Mouse (Mus musculus): ENCODE measurements around the gene H2-M3. TPM values are rescaled to one million over a fixed set of nuclear protein-coding genes. Genes with fewer than 3 reads are reported as not detected.

The H2-M3 gene
- polyA plus RNA-seq (2014; fragmentation: Illumina TruSeq; extraction: RNeasy Lipid Tissue Mini Kit (QIAGEN cat#74804); ENCODE audit: low read depth, low replicate concordance), result 1.0 TPM

DNA sequence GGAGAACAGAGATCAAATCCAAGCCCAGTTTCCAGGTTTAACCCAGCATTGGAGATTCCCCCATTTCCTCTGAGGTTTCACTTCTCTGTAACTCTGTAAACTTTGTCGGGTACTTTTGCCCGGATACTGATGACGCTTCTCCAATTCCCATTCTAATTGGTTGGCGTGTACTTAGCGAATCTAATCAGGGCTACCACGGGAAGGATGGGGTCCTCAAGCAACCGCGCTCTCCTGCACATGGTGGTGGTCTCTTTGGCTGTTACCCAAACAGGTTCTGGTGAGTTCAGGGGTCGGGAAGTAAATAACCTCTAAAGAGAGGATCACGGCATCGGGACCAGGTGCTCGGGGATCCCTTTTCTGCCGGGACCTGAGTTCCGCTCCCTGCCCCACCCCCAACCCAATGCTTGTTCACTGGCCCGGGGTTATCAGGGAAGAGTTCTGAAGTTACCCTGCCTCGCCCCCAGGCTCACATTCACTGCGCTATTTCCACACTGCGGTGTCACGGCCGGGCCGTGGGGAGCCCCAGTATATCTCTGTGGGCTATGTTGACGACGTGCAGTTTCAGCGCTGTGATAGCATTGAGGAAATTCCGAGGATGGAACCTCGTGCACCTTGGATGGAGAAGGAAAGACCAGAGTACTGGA is at the start of gene H2-M3:
Gene H2-M3, plus strand, starts transcription at position 163 of the 644 bp plus-strand sequence.

GRCm38 (mm10) chr17:37237230-37237629 is 32.8 kb upstream of the H2-M3 start, which contains the start of gene Olfr97:
Gene Olfr97, minus strand, starts transcription at chr17:37237330.

GRCm38 (mm10) chr17:37263626-37264025 is 6.4 kb upstream of the H2-M3 start, which contains the start of gene Olfr98:
Gene Olfr98, minus strand, starts transcription at chr17:37263749.

DNA sequence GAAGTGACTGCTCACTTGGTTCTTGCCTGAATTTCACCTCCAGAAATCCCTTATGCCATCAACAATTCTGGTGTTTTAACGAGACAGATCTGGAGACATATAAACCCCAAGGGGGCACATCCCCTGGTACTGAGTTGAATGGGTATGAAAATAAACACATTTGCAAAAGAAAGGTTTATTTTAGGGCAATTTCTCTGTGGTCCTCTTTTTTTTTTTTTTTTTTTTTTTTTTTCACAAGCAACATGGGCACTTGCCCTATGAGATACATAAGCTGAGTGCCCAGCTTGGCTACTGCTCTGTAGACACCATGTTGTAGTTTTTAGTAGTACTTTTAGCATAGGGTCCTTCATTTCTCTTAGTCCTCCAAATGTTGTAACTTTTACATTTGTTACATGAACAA is 13.3 kb downstream of the H2-M3 start, which contains the start of gene Olfr99:
Gene Olfr99, minus strand, starts transcription at position 101 of the 400 bp plus-strand sequence.

GRCm38 (mm10) chr17:37304213-37304612 is 34.2 kb downstream of the H2-M3 start, which contains the start of gene Olfr101:
Gene Olfr101, minus strand, starts transcription at chr17:37304313.

DNA sequence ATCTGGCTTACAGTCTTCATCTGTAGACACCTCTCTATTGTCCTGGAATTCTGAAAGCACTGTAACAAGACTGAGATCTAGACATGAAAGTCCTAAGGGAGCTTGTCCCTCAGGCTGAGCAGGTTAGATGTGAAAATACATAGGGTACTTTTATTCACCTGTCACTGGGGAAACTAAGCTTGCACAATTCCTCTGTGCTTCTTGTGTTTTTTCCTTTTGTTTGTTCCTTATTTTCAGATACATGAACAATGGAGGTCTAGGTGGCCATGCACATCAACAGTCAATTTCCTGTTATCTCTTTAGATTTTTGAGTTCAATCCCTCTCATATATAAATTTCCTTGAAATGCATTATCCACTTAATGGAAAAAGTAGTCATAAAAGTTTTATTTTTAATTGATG is 46.9 kb downstream of the H2-M3 start, which contains the start of gene Olfr102:
Gene Olfr102, minus strand, starts transcription at position 101 of the 400 bp plus-strand sequence.

Other genes with a start within 250 kb of the H2-M3 start
- gene Mog, start 246.8 kb upstream of the H2-M3 start, polyA plus RNA-seq (2014; fragmentation: Illumina TruSeq; extraction: RNeasy Lipid Tissue Mini Kit (QIAGEN cat#74804); ENCODE audit: low read depth, low replicate concordance), result not detected
- gene Gabbr1, start 224.3 kb upstream of the H2-M3 start, polyA plus RNA-seq (2014; fragmentation: Illumina TruSeq; extraction: RNeasy Lipid Tissue Mini Kit (QIAGEN cat#74804); ENCODE audit: low read depth, low replicate concordance), result 2.8 TPM
- not detected for gene Olfr90, start 181.7 kb upstream of the H2-M3 start, polyA plus RNA-seq (2014; fragmentation: Illumina TruSeq; extraction: RNeasy Lipid Tissue Mini Kit (QIAGEN cat#74804); ENCODE audit: low read depth, low replicate concordance)
- gene Olfr91, start 171.9 kb upstream of the H2-M3 start, polyA plus RNA-seq (2014; fragmentation: Illumina TruSeq; extraction: RNeasy Lipid Tissue Mini Kit (QIAGEN cat#74804); ENCODE audit: low read depth, low replicate concordance), result not detected
- gene Olfr92, start 150.1 kb upstream of the H2-M3 start, polyA plus RNA-seq (2014; fragmentation: Illumina TruSeq; extraction: RNeasy Lipid Tissue Mini Kit (QIAGEN cat#74804); ENCODE audit: low read depth, low replicate concordance), result not detected
- gene Olfr93, start 108.7 kb upstream of the H2-M3 start, polyA plus RNA-seq (2014; fragmentation: Illumina TruSeq; extraction: RNeasy Lipid Tissue Mini Kit (QIAGEN cat#74804); ENCODE audit: low read depth, low replicate concordance), result not detected
- 0.61 TPM for gene Ubd, start 76.3 kb upstream of the H2-M3 start, polyA plus RNA-seq (2014; fragmentation: Illumina TruSeq; extraction: RNeasy Lipid Tissue Mini Kit (QIAGEN cat#74804); ENCODE audit: low read depth, low replicate concordance)
- not detected for gene Olfr94, start 69.2 kb upstream of the H2-M3 start, polyA plus RNA-seq (2014; fragmentation: Illumina TruSeq; extraction: RNeasy Lipid Tissue Mini Kit (QIAGEN cat#74804); ENCODE audit: low read depth, low replicate concordance)
- not detected for gene Olfr95, start 57.1 kb upstream of the H2-M3 start, polyA plus RNA-seq (2014; fragmentation: Illumina TruSeq; extraction: RNeasy Lipid Tissue Mini Kit (QIAGEN cat#74804); ENCODE audit: low read depth, low replicate concordance)
- not detected for gene Olfr96, start 50.1 kb upstream of the H2-M3 start, polyA plus RNA-seq (2014; fragmentation: Illumina TruSeq; extraction: RNeasy Lipid Tissue Mini Kit (QIAGEN cat#74804); ENCODE audit: low read depth, low replicate concordance)
- not detected for gene Olfr97, start 32.9 kb upstream of the H2-M3 start, polyA plus RNA-seq (2014; fragmentation: Illumina TruSeq; extraction: RNeasy Lipid Tissue Mini Kit (QIAGEN cat#74804); ENCODE audit: low read depth, low replicate concordance)
- not detected for gene Olfr98, start 6.5 kb upstream of the H2-M3 start, polyA plus RNA-seq (2014; fragmentation: Illumina TruSeq; extraction: RNeasy Lipid Tissue Mini Kit (QIAGEN cat#74804); ENCODE audit: low read depth, low replicate concordance)
- not detected for gene Olfr99, start 13.2 kb downstream of the H2-M3 start, polyA plus RNA-seq (2014; fragmentation: Illumina TruSeq; extraction: RNeasy Lipid Tissue Mini Kit (QIAGEN cat#74804); ENCODE audit: low read depth, low replicate concordance)
- gene Olfr101, start 34.1 kb downstream of the H2-M3 start, polyA plus RNA-seq (2014; fragmentation: Illumina TruSeq; extraction: RNeasy Lipid Tissue Mini Kit (QIAGEN cat#74804); ENCODE audit: low read depth, low replicate concordance), result not detected
- not detected for gene Olfr102, start 46.8 kb downstream of the H2-M3 start, polyA plus RNA-seq (2014; fragmentation: Illumina TruSeq; extraction: RNeasy Lipid Tissue Mini Kit (QIAGEN cat#74804); ENCODE audit: low read depth, low replicate concordance)
- gene Olfr103, start 69.5 kb downstream of the H2-M3 start, polyA plus RNA-seq (2014; fragmentation: Illumina TruSeq; extraction: RNeasy Lipid Tissue Mini Kit (QIAGEN cat#74804); ENCODE audit: low read depth, low replicate concordance), result not detected
- gene Olfr104-ps, start 89.4 kb downstream of the H2-M3 start, polyA plus RNA-seq (2014; fragmentation: Illumina TruSeq; extraction: RNeasy Lipid Tissue Mini Kit (QIAGEN cat#74804); ENCODE audit: low read depth, low replicate concordance), result not detected
- gene Olfr105-ps, start 108.8 kb downstream of the H2-M3 start, polyA plus RNA-seq (2014; fragmentation: Illumina TruSeq; extraction: RNeasy Lipid Tissue Mini Kit (QIAGEN cat#74804); ENCODE audit: low read depth, low replicate concordance), result not detected
- gene Olfr106-ps, start 120.2 kb downstream of the H2-M3 start, polyA plus RNA-seq (2014; fragmentation: Illumina TruSeq; extraction: RNeasy Lipid Tissue Mini Kit (QIAGEN cat#74804); ENCODE audit: low read depth, low replicate concordance), result not detected
- not detected for gene Olfr107, start 129.0 kb downstream of the H2-M3 start, polyA plus RNA-seq (2014; fragmentation: Illumina TruSeq; extraction: RNeasy Lipid Tissue Mini Kit (QIAGEN cat#74804); ENCODE audit: low read depth, low replicate concordance)
- gene Olfr108, start 175.3 kb downstream of the H2-M3 start, polyA plus RNA-seq (2014; fragmentation: Illumina TruSeq; extraction: RNeasy Lipid Tissue Mini Kit (QIAGEN cat#74804); ENCODE audit: low read depth, low replicate concordance), result not detected
- gene Olfr109, start 188.7 kb downstream of the H2-M3 start, polyA plus RNA-seq (2014; fragmentation: Illumina TruSeq; extraction: RNeasy Lipid Tissue Mini Kit (QIAGEN cat#74804); ENCODE audit: low read depth, low replicate concordance), result not detected
- not detected for gene H2-M2, start 213.3 kb downstream of the H2-M3 start, polyA plus RNA-seq (2014; fragmentation: Illumina TruSeq; extraction: RNeasy Lipid Tissue Mini Kit (QIAGEN cat#74804); ENCODE audit: low read depth, low replicate concordance)
- gene Olfr110, start 222.2 kb downstream of the H2-M3 start, polyA plus RNA-seq (2014; fragmentation: Illumina TruSeq; extraction: RNeasy Lipid Tissue Mini Kit (QIAGEN cat#74804); ENCODE audit: low read depth, low replicate concordance), result not detected
- not detected for gene Olfr111, start 237.8 kb downstream of the H2-M3 start, polyA plus RNA-seq (2014; fragmentation: Illumina TruSeq; extraction: RNeasy Lipid Tissue Mini Kit (QIAGEN cat#74804); ENCODE audit: low read depth, low replicate concordance)

Measured in liver, adult 10 weeks (tissue).